Mouse (Mus musculus): ENCODE results near the gene Olfr536.
"Not testable (repeated sequence)": the region's sequence is repeated elsewhere in the genome, so short reads cannot be mapped to it uniquely, and the experiment has no call there.

Olfr536 gene

GRCm38 (mm10) chr7:140507346-140508021 lies at the start of gene Olfr536:
TSS of gene Olfr536 (minus strand) at chr7:140507396.
- DNase-seq: not testable (repeated sequence)

- DNase-seq: no peak
Measured at GRCm38 (mm10) chr7:140539746-140540145, 32.5 kb upstream of the Olfr536 start.

GRCm38 (mm10) chr7:140494702-140495101 lies 12.5 kb downstream of the Olfr536 start:
- no peak for DNase-seq

- DNase-seq: no peak
Measured at GRCm38 (mm10) chr7:140494231-140494630, 13.0 kb downstream of the Olfr536 start.

GRCm38 (mm10) chr7:140488981-140489380 lies 18.2 kb downstream of the Olfr536 start:
- DNase-seq: no peak

GRCm38 (mm10) chr7:140483916-140484315 lies 23.3 kb downstream of the Olfr536 start, which contains the start of gene Olfr535:
TSS of gene Olfr535 (plus strand) at chr7:140484216.
- DNase-seq: no peak

- DNase-seq: no peak
Measured at GRCm38 (mm10) chr7:140478733-140479132, 28.5 kb downstream of the Olfr536 start.

- no peak for DNase-seq
Measured at GRCm38 (mm10) chr7:140477886-140478285, 29.3 kb downstream of the Olfr536 start.

GRCm38 (mm10) chr7:140463070-140463469 lies 44.1 kb downstream of the Olfr536 start, which contains the start of gene Olfr533:
TSS of gene Olfr533 (plus strand) at chr7:140463370.
- not testable (repeated sequence) for DNase-seq

Data from thymus, postnatal 36 days (tissue).